10 mouse cellular contexts compared by ENCODE assay signal in genomic region chrX:96329764-96330163, GRCm38 (mm10). TPM values are rescaled to one million over a fixed set of nuclear protein-coding genes. Genes with fewer than 3 reads are reported as not detected.
DNase-seq lines count a peak whose midpoint lies in the region; ATAC-seq lines count a peak whose summit lies in the region.
"Had no signal": no experiment of that assay in that cellular context is flagged by ENCODE, and none has a peak within 500 bp of the region (broad histone marks: within the 10 kb centered on the region; RNA-seq: fewer than 3 reads in every experiment).

No protein-coding gene starts in this region.

- no peaks in the 10 kb centered on the region for H3K4me1 ChIP-seq in forebrain, embryonic 16.5 days (replicated peaks; ENCODE audit: control insufficient read depth, insufficient read depth, low read length)
- H3K4me1 ChIP-seq: embryonic facial prominence, embryonic 15.5 days had no signal

- no peaks in the 10 kb centered on the region for H3K9me3 ChIP-seq in forebrain, embryonic 16.5 days (ENCODE audit: control insufficient read depth, low read length)
- H3K9me3 ChIP-seq: embryonic facial prominence, embryonic 15.5 days had no signal

- ATAC-seq in common myeloid progenitor, adult 5-6 weeks (replicated peaks; ENCODE audit: low read depth, poor library complexity, severe bottlenecking) = peak; percentile 91
- ATAC-seq in megakaryocyte, adult 5-6 weeks (ENCODE audit: poor library complexity, severe bottlenecking) = 0 out of 2 replicates have a peak, but pooled peaks have one; percentile 57
- no peak for ATAC-seq in forebrain, embryonic 16.5 days

- H3K4me2 ChIP-seq in forebrain, embryonic 16.5 days (ENCODE audit: low read length) = no peak overlapping the region
- H3K4me2 ChIP-seq: embryonic facial prominence, embryonic 15.5 days had no signal

- H3K4me3 ChIP-seq in forebrain, embryonic 16.5 days (replicated peaks; ENCODE audit: low read length) = no peak overlapping the region
- H3K4me3 ChIP-seq: embryonic facial prominence, embryonic 15.5 days had no signal

- intact Hi-C loops in left cerebral cortex, postnatal 14 days (cut with DNase I) = no loop called here
- intact Hi-C loops in left cerebral cortex, postnatal 36 days (cut with DNase I) = no loop called here

- peak; percentile 3 for DNase-seq in adrenal gland, postnatal 14 days
- DNase-seq in adrenal gland, postnatal 4 days (ENCODE audit: low spot score in 2 of 2) = no peak
- DNase-seq in left cerebral cortex, postnatal 14 days (ENCODE audit: low spot score in 2 of 2) = peak; percentile 5 to 8
- no peak for DNase-seq in left cerebral cortex, postnatal 36 days (ENCODE audit: low spot score in 2 of 2)
- no peak for DNase-seq in yolk sac, embryonic 10.5 days (ENCODE audit: low spot score)

- H3K36me3 ChIP-seq in forebrain, embryonic 16.5 days (ENCODE audit: control insufficient read depth, insufficient read depth) = no peaks in the 10 kb centered on the region
- H3K36me3 ChIP-seq: embryonic facial prominence, embryonic 15.5 days had no signal

- no peaks in the 10 kb centered on the region for H3K27me3 ChIP-seq in forebrain, embryonic 16.5 days (replicated peaks; ENCODE audit: control insufficient read depth, insufficient read depth, low read length)
- H3K27me3 ChIP-seq: embryonic facial prominence, embryonic 15.5 days had no signal

- no peak overlapping the region for H3K27ac ChIP-seq in forebrain, embryonic 16.5 days (ENCODE audit: low read length)
- H3K27ac ChIP-seq: embryonic facial prominence, embryonic 15.5 days had no signal

- H3K9ac ChIP-seq in forebrain, embryonic 16.5 days (replicated peaks; ENCODE audit: low read depth, low read length) = no peak overlapping the region
- H3K9ac ChIP-seq: embryonic facial prominence, embryonic 15.5 days had no signal

- 56% methylated on average over 4 of the region's 4 CpGs for WGBS in forebrain, embryonic 16.5 days

RNA-seq across cellular contexts. Expression of gene Vsig4, which starts 36.5 kb away (rescaled TPM):
- 0.34 and 3.2 TPM in 2 replicates for total RNA-seq in adrenal gland, postnatal 14 days (2021)
- total RNA-seq in adrenal gland, postnatal 4 days (2021) = 1 to 10 TPM in 1 of 2 experiments, under 1 TPM in 1; 0.25 to 4.0 TPM
- total RNA-seq in left cerebral cortex, postnatal 14 days (2021) = not detected
- total RNA-seq in left cerebral cortex, postnatal 36 days (2021) = not detected
- 0.49 TPM in 1 of 2 replicates, not detected in the other for total RNA-seq in common myeloid progenitor, adult 5-6 weeks (2017)
- total RNA-seq in megakaryocyte, adult 5-6 weeks (2015) = 0.25 TPM in 1 of 2 replicates, not detected in the other
- total RNA-seq in megakaryocyte, adult 5-6 weeks (2017) = not detected in 2 replicates
- polyA plus RNA-seq in forebrain, embryonic 16.5 days (2015; fragmentation: Nextera tagmentation; extraction: Ambion mirVana) = not detected in 2 replicates
- total RNA-seq: layer of hippocampus, postnatal 10 days had no signal
- polyA plus RNA-seq: embryonic facial prominence, embryonic 15.5 days had no signal

Comparison
In these comparisons a context has a peak if more than half of its experiments do, and no peak if none do; other contexts are left out.
1. DNase-seq: peak in adrenal gland, postnatal 14 days (single experiment) and left cerebral cortex, postnatal 14 days (2 of 2); none in adrenal gland, postnatal 4 days (0 of 2), left cerebral cortex, postnatal 36 days (0 of 2) and yolk sac, embryonic 10.5 days (single experiment).